Mouse (Mus musculus) kidney, postnatal 25 days (tissue): ENCODE measurements at regions not wholly inside any gene's neighbourhood (a gene's known extent, or its start where the extent isn't known, plus 50 kb on each side); places are given as distances from the start of the nearest gene placed in this dataset.

Experiments used
- DNase-seq, 2 experiments: peaks; one replicate each; pipeline ENCODE4 v3.0.0; 2021; ENCODE audit warnings: mixed read lengths in 2 of 2

GRCm38 (mm10) chr15:96129699-96130098 lies 157.6 kb upstream of the Arid2 start:
- no peak for DNase-seq

GRCm38 (mm10) chr15:96130531-96130930 lies 156.8 kb upstream of the Arid2 start:
- no peak for DNase-seq

- no peak for DNase-seq
These were observed 155.7 kb upstream of the Arid2 start for GRCm38 (mm10) chr15:96131582-96132091.

GRCm38 (mm10) chr15:96132636-96133035 lies 154.7 kb upstream of the Arid2 start:
- DNase-seq, result peak; percentile 2 to 38

GRCm38 (mm10) chr15:96135250-96135731 lies 152.0 kb upstream of the Arid2 start:
- DNase-seq, result no peak

GRCm38 (mm10) chr15:96135816-96136215 lies 151.5 kb upstream of the Arid2 start:
- DNase-seq, result no peak

GRCm38 (mm10) chr15:96137534-96137933 lies 149.8 kb upstream of the Arid2 start:
- no peak for DNase-seq

GRCm38 (mm10) chr15:96137945-96138344 lies 149.4 kb upstream of the Arid2 start:
- no peak for DNase-seq

- DNase-seq, result no peak
These were observed 133.8 kb upstream of the Arid2 start for GRCm38 (mm10) chr15:96153489-96153888.

- no peak for DNase-seq
These were observed 129.0 kb upstream of the Arid2 start for GRCm38 (mm10) chr15:96158321-96158720.

GRCm38 (mm10) chr15:96164771-96165431 lies 122.4 kb upstream of the Arid2 start:
- DNase-seq, result no peak

- no peak for DNase-seq
These were observed 120.1 kb upstream of the Arid2 start for GRCm38 (mm10) chr15:96167256-96167655.

- no peak for DNase-seq
These were observed 117.4 kb upstream of the Arid2 start for GRCm38 (mm10) chr15:96169726-96170467.

GRCm38 (mm10) chr15:96170986-96171769 lies 116.1 kb upstream of the Arid2 start:
- DNase-seq, result peak; percentile 48 to 63

- no peak for DNase-seq
These were observed 109.4 kb upstream of the Arid2 start for GRCm38 (mm10) chr15:96177911-96178310.

- DNase-seq, result no peak
These were observed 108.8 kb upstream of the Arid2 start for GRCm38 (mm10) chr15:96178374-96179109.

GRCm38 (mm10) chr15:96179511-96179910 lies 107.8 kb upstream of the Arid2 start:
- DNase-seq, result no peak

GRCm38 (mm10) chr15:96180036-96180435 lies 107.3 kb upstream of the Arid2 start:
- no peak for DNase-seq

GRCm38 (mm10) chr15:96180977-96181376 lies 106.3 kb upstream of the Arid2 start:
- no peak for DNase-seq

GRCm38 (mm10) chr15:96182313-96182712 lies 105.0 kb upstream of the Arid2 start:
- no peak for DNase-seq

GRCm38 (mm10) chr15:96183069-96183468 lies 104.2 kb upstream of the Arid2 start:
- DNase-seq, result no peak

- DNase-seq, result peak in 1 of 2 experiments; percentile 9
These were observed 102.7 kb upstream of the Arid2 start for GRCm38 (mm10) chr15:96184666-96185065.
